Mouse (Mus musculus): ENCODE measurements around the gene Sh3glb1. TPM values are rescaled to one million over a fixed set of nuclear protein-coding genes. Genes with fewer than 3 reads are reported as not detected.

The Sh3glb1 gene
- total and polyA plus RNA-seq, 3 experiments, result 52.0 to 189 (median 112) TPM

DNA sequence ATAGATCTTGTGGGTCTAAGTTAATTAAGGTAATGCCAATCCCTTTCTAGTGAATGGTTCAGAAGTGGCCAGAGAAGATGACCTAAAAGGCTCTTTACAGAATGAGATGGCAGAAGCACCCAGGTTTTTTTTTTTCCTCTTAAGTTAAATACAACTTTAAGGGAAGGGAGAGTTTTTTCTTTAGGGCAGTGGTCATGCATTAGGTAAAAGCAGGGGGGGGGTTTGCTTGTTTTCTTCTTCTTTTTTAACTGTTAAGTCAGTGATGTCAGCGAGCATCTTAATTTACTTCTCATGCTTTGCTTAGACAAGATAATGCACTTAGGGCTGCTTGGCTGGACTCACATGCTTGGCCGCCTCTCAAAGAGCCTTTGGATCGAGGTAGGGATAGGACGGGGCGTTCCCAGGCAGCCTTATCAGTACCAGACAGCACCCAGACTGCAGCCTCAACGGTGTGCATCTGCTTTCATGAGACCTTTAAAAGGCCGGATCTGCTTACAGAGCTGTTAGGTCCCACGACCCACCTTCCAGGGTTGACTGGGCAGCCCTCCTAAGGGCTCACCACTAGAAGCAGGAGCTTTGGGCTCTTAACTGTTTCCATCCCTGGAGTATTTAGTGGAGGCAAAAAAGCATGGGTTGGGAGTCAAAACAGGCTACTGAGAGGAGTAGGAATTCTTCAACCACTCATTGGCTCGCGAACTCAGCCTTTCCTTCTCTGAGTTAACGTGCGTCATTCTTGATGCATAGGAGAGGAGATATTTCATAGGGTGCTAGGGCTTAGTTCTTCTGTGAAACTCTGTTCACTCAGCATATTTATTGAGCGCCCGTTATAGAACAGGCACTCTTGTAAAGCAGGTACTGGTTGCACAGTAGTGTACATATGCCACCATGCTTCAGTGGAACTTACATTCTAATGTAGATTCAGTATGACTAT lies 49.9 kb downstream of the Sh3glb1 start:
- H3K9me3 ChIP-seq (replicated peaks; ENCODE audit: low read length), result no peaks in the 10 kb centered on the region
- no peaks in the 10 kb centered on the region for H3K27me3 ChIP-seq (replicated peaks)
- in situ Hi-C loops (cut with MboI; ENCODE audit: low pct_ligation_motif_present, low pct_unique_long_range_greater_than_20kb, low sequenced_read_pairs) (loop anchor here (5.0 kb wide), 1 partner anchor 38 kb away; no protein-coding TSS in a partner anchor), dilution Hi-C loops (cut with MboI; ENCODE audit: extremely low pct_ligation_motif_present, extremely low pct_unique_long_range_greater_than_20kb, low sequenced_read_pairs) (no loop called here)
- no peaks in the 10 kb centered on the region for H3K36me3 ChIP-seq (replicated peaks in 1 of 2; ENCODE audit: control insufficient read depth in 1 of 2, insufficient read depth in 1 of 2, low read length in 1 of 2)
- no peak overlapping the region for H3K4me2 ChIP-seq (ENCODE audit: insufficient read depth, low read depth, poor library complexity, severe bottlenecking)
- H3K9ac ChIP-seq (ENCODE audit: insufficient read depth, low read depth), result no peak overlapping the region
- DNase-seq (ENCODE audit: extremely low read depth), result no peak
- no peak overlapping the region for H3K4me3 ChIP-seq (replicated peaks in 1 of 3; ENCODE audit: low read depth in 2 of 3, low read length in 2 of 3, poor library complexity in 1 of 3)
- TF ChIP-seq CHD1 (IDR thresholded peaks at IDR 0.05; ENCODE audit: low read depth, low read length) (no peak), NELFE (IDR thresholded peaks at IDR 0.05; ENCODE audit: low read depth, low read length) (no peak), CTCF (conservative IDR thresholded peaks at IDR 0.05 in 1 of 2, IDR thresholded peaks at IDR 0.05 in 1 of 2; ENCODE audit: low read depth in 2 of 2, low read length in 2 of 2) (no peak), KAT2A (IDR thresholded peaks at IDR 0.05; ENCODE audit: insufficient replicate concordance, low read length) (no peak), ETS1 (conservative IDR thresholded peaks at IDR 0.05; ENCODE audit: low read depth, low read length) (no peak), E2F4 (IDR thresholded peaks at IDR 0.05; ENCODE audit: insufficient replicate concordance, low read depth, low read length) (no peak), RAD21 (IDR thresholded peaks at IDR 0.05; ENCODE audit: low read depth, low read length) (no peak), TBP (conservative IDR thresholded peaks at IDR 0.05; ENCODE audit: low read depth, low read length) (no peak), TCF12 (IDR thresholded peaks at IDR 0.05; ENCODE audit: low read depth, low read length) (no peak), ELF1 (IDR thresholded peaks at IDR 0.05; ENCODE audit: low read depth, low read length) (no peak), MXI1 (IDR thresholded peaks at IDR 0.05; ENCODE audit: low read depth, low read length) (no peak), MAZ (IDR thresholded peaks at IDR 0.05; ENCODE audit: low read depth, low read length) (no peak), BHLHE40 (IDR thresholded peaks at IDR 0.05; ENCODE audit: low read depth, low read length) (no peak)
- H3K4me1 ChIP-seq (ENCODE audit: control insufficient read depth in 1 of 2, insufficient read depth in 2 of 2), result peaks cover 0 to 5% of the 10 kb centered on the region in 2 experiments; a peak in 3 of 4 replicates
- H3K79me2 ChIP-seq (replicated peaks; ENCODE audit: control insufficient read depth, extremely low read depth, insufficient read depth, poor library complexity, severe bottlenecking), result no peaks in the 10 kb centered on the region
- no peak overlapping the region for H3K27ac ChIP-seq (ENCODE audit: insufficient read depth, low read depth)

GRCm38 (mm10) chr3:144669457-144669864 lies 50.7 kb downstream of the Sh3glb1 start:
- Histone ChIP-seq H3K4me1 (ENCODE audit: control insufficient read depth in 1 of 2, insufficient read depth in 2 of 2) (peaks cover 0 to 5% of the 10 kb centered on the region in 2 experiments; a peak in 3 of 4 replicates), H3K36me3 (replicated peaks in 1 of 2; ENCODE audit: control insufficient read depth in 1 of 2, insufficient read depth in 1 of 2, low read length in 1 of 2) (no peaks in the 10 kb centered on the region), H3K4me3 (replicated peaks in 1 of 3; ENCODE audit: low read depth in 2 of 3, low read length in 2 of 3, poor library complexity in 1 of 3) (no peak overlapping the region), H3K79me2 (replicated peaks; ENCODE audit: control insufficient read depth, extremely low read depth, insufficient read depth, poor library complexity, severe bottlenecking) (no peaks in the 10 kb centered on the region), H3K27ac (ENCODE audit: insufficient read depth, low read depth) (no peak overlapping the region), H3K4me2 (ENCODE audit: insufficient read depth, low read depth, poor library complexity, severe bottlenecking) (no peak overlapping the region), H3K27me3 (replicated peaks) (no peaks in the 10 kb centered on the region), H3K9me3 (replicated peaks; ENCODE audit: low read length) (no peaks in the 10 kb centered on the region), H3K9ac (ENCODE audit: insufficient read depth, low read depth) (no peak overlapping the region)
- dilution Hi-C loops (cut with MboI; ENCODE audit: extremely low pct_ligation_motif_present, extremely low pct_unique_long_range_greater_than_20kb, low sequenced_read_pairs), result no loop called here
- in situ Hi-C loops (cut with MboI; ENCODE audit: low pct_ligation_motif_present, low pct_unique_long_range_greater_than_20kb, low sequenced_read_pairs), result loop anchor here (5.0 kb wide), 1 partner anchor 37 kb away; no protein-coding TSS in a partner anchor
- TF ChIP-seq TCF12 (IDR thresholded peaks at IDR 0.05; ENCODE audit: low read depth, low read length) (no peak), E2F4 (IDR thresholded peaks at IDR 0.05; ENCODE audit: insufficient replicate concordance, low read depth, low read length) (no peak), POLR2A (IDR thresholded peaks at IDR 0.05; ENCODE audit: low read depth, low read length) (no peak), POLR2AphosphoS2 (IDR thresholded peaks at IDR 0.05; ENCODE audit: low read depth, low read length) (no peak), EP300 (IDR thresholded peaks at IDR 0.05; ENCODE audit: low read length) (no peak), GABPA (IDR thresholded peaks at IDR 0.05; ENCODE audit: insufficient replicate concordance, low read depth, low read length) (no peak), RCOR1 (conservative IDR thresholded peaks at IDR 0.05; ENCODE audit: low read depth, low read length) (no peak), UBTF (IDR thresholded peaks at IDR 0.05; ENCODE audit: low read depth, low read length) (no peak), MXI1 (IDR thresholded peaks at IDR 0.05; ENCODE audit: low read depth, low read length) (no peak), TBP (conservative IDR thresholded peaks at IDR 0.05; ENCODE audit: low read depth, low read length) (no peak), ETS1 (conservative IDR thresholded peaks at IDR 0.05; ENCODE audit: low read depth, low read length) (no peak), MAX (IDR thresholded peaks at IDR 0.05; ENCODE audit: low read length) (no peak)
- DNase-seq (ENCODE audit: extremely low read depth), result no peak

Data from CH12.LX (cell line).